Mouse (Mus musculus): ENCODE results near the gene Srm. TPM values are rescaled to one million over a fixed set of nuclear protein-coding genes. Genes with fewer than 3 reads are reported as not detected.
A peak's percentile ranks its signal among the peaks of the same experiment; 100 is the strongest.

The Srm gene
- 242 and 249 TPM in 2 replicates for polyA plus RNA-seq (2015; fragmentation: Nextera tagmentation; extraction: Ambion mirVana)

DNA sequence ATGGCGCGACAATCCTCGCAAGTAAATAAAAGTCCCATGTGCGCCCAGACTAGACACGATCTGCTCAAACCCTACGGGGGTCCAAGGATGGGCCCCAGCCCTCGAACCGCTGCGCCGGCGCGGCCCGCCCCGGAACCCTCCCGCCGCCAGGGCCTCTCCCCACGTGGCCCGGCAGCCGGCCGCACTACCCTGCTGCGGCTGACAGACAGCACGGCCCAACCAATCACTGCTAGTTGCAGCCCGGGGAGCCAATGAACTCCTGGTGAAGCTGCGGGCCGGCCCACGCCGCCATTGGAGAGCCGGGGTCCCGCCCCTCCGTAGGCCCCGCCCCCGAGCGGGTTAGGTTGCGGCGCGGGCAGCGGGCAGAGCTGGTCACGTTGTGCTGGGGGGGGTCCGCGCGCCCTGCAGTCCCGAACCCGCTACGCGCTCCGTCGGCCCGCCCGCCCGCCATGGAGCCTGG lies at the start of gene Srm:
TSS of gene Srm (plus strand) at position 333 of the 460 bp plus-strand sequence.
- under 1% methylated on average over 50 of the region's 50 CpGs for WGBS

GRCm38 (mm10) chr4:148549106-148549505 lies 42.2 kb upstream of the Srm start:
- WGBS = 89% methylated on average over 4 of the region's 4 CpGs
- H3K27me3 ChIP-seq = no peaks in the 10 kb centered on the region
- H3K4me3 ChIP-seq (replicated peaks) = no peak overlapping the region
- no peak for ATAC-seq (ENCODE audit: insufficient number of reproducible peaks, low FRiP score, low TSS enrichment, low read depth)
- no peaks in the 10 kb centered on the region for H3K9me3 ChIP-seq (replicated peaks)
- H3K9ac ChIP-seq = no peak overlapping the region
- H3K4me2 ChIP-seq (replicated peaks) = no peak overlapping the region
- no peak overlapping the region for H3K27ac ChIP-seq (replicated peaks)
- peaks cover 90% of the 10 kb centered on the region for H3K36me3 ChIP-seq
- no peaks in the 10 kb centered on the region for H3K4me1 ChIP-seq

More for the DNA sequence above, at the start of gene Srm:
- Histone ChIP-seq H3K27ac (replicated peaks) (peak within 1 kb of the TSS; percentile 79), H3K9me3 (replicated peaks) (no peaks in the 10 kb centered on the region), H3K27me3 (no peaks in the 10 kb centered on the region), H3K4me1 (peaks cover 25% of the 10 kb centered on the region), H3K4me2 (replicated peaks) (peak within 1 kb of the TSS; percentile 89), H3K36me3 (peaks cover 30% of the 10 kb centered on the region), H3K9ac (peak within 1 kb of the TSS; percentile 83), H3K4me3 (replicated peaks) (peak within 1 kb of the TSS; percentile 99)
- ATAC-seq (ENCODE audit: insufficient number of reproducible peaks, low FRiP score, low TSS enrichment, low read depth) = peak; percentile 100

DNA sequence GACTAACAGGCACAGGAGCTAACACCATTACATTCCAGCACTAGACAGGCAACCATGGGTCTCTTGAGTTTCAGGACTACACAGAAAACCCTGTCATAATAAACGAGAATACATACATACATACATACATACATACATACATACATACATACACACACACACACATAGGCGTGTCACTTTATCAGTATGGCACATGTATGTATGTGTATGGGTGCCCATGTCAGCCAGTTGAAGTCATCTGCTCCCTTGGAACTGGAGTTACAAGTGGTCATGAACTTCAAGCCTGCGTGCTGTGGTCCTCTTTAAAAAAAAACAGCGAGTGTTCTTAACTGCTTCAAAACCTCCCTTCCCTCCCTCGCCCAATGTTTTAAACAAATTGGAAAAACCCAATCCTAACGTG lies 33.5 kb upstream of the Srm start:
- H3K4me2 ChIP-seq (replicated peaks) = peak overlapping the region; percentile 68
- WGBS = 24% methylated on average over 6 of the region's 6 CpGs
- H3K4me3 ChIP-seq (replicated peaks) = peak overlapping the region; percentile 85
- peak overlapping the region; percentile 92 for H3K27ac ChIP-seq (replicated peaks)
- H3K4me1 ChIP-seq = peaks cover 5% of the 10 kb centered on the region; the same call in 1 of the 2 replicates
- H3K27me3 ChIP-seq = no peaks in the 10 kb centered on the region
- peak overlapping the region; percentile 92 for H3K9ac ChIP-seq
- H3K9me3 ChIP-seq (replicated peaks) = no peaks in the 10 kb centered on the region
- H3K36me3 ChIP-seq = peaks cover 68% of the 10 kb centered on the region
- peak; percentile 24; the same call in 1 of the 2 replicates for ATAC-seq (ENCODE audit: insufficient number of reproducible peaks, low FRiP score, low TSS enrichment, low read depth)

GRCm38 (mm10) chr4:148558297-148559000 lies 32.9 kb upstream of the Srm start, which contains the start of gene Exosc10:
Exosc10 (plus strand) TSS chr4:148558429.
- peak; percentile 91 for ATAC-seq (ENCODE audit: insufficient number of reproducible peaks, low FRiP score, low TSS enrichment, low read depth)
- Histone ChIP-seq H3K4me2 (replicated peaks) (peak within 1 kb of the TSS; percentile 68), H3K4me3 (replicated peaks) (peak within 1 kb of the TSS; percentile 85), H3K36me3 (peaks cover 68% of the 10 kb centered on the region), H3K9ac (peak within 1 kb of the TSS; percentile 92), H3K9me3 (replicated peaks) (no peaks in the 10 kb centered on the region), H3K27ac (replicated peaks) (peak within 1 kb of the TSS; percentile 92), H3K4me1 (peaks cover 5% of the 10 kb centered on the region; the same call in 1 of the 2 replicates), H3K27me3 (no peaks in the 10 kb centered on the region)
- WGBS = under 1% methylated on average over 63 of the region's 63 CpGs

DNA sequence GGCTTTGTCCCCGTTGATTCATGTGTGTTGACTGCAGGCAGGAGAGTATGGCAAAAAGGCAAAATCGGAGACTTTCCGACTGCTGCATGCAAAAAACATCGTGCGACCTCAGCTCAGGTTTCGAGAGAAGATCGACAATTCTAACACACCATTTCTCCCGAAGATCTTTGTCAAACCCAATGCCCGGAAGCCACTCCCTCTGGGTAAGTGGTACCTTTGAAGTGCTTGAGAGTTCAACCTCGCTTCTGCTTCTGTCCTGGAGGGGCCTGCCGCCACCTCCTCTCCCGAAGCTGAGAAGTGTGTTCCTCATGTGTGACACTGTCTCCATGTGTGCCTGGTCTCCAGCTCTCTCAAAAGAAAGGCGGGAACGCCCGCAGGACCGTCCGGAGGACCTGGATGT lies 28.6 kb upstream of the Srm start:
- H3K27me3 ChIP-seq = no peaks in the 10 kb centered on the region
- H3K9ac ChIP-seq = no peak overlapping the region
- peaks cover 5% of the 10 kb centered on the region; the same call in 1 of the 2 replicates for H3K4me1 ChIP-seq
- no peak overlapping the region for H3K4me2 ChIP-seq (replicated peaks)
- ATAC-seq (ENCODE audit: insufficient number of reproducible peaks, low FRiP score, low TSS enrichment, low read depth) = no peak
- 92% methylated on average over 17 of the region's 17 CpGs for WGBS
- H3K9me3 ChIP-seq (replicated peaks) = no peaks in the 10 kb centered on the region
- H3K36me3 ChIP-seq = peaks cover 77% of the 10 kb centered on the region
- no peak overlapping the region for H3K27ac ChIP-seq (replicated peaks)
- H3K4me3 ChIP-seq (replicated peaks) = no peak overlapping the region

DNA sequence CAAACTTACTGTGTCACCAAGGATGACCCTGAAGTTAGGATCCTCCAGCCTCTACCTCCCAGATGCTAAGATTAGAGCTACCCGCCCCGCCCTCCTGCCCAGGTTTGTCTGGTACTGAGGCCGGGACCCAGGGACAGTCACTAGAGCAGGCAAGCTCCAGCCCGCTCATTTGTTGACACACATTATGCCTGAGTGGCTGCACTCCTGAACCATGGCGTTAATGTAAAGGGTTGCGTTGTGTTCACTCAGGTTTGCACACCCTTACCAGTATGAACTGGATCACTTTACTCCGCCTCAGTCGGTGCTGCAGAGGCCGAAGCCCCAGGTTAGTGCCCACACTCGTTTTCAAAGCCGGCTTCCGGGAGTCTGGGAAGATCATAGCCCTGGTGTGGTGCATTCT lies 27.7 kb upstream of the Srm start:
- Histone ChIP-seq H3K9ac (no peak overlapping the region), H3K36me3 (peaks cover 86% of the 10 kb centered on the region), H3K27me3 (no peaks in the 10 kb centered on the region), H3K27ac (replicated peaks) (no peak overlapping the region), H3K4me3 (replicated peaks) (no peak overlapping the region), H3K4me2 (replicated peaks) (no peak overlapping the region), H3K9me3 (replicated peaks) (no peaks in the 10 kb centered on the region), H3K4me1 (peaks cover 5% of the 10 kb centered on the region; the same call in 1 of the 2 replicates)
- no peak for ATAC-seq (ENCODE audit: insufficient number of reproducible peaks, low FRiP score, low TSS enrichment, low read depth)
- WGBS = 91% methylated on average over 12 of the region's 12 CpGs

DNA sequence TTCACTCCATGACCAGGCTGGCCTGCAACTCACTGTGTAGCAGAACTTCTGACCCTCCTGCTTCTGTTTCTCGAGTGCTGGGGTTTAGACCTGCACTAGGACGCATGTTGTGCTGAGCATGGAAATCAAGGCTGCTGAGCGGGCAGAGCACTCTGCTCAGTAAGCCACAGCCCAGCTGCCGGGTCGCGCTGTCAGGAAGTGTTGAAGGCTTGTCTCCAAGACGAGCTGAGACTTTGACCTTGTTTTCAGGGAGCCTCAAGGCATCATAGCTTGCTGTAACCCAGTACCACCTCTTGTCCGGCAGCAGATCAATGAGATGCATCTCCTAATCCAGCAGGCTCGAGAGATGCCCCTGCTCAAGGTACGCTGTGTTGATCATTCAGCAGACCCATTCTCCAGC lies 21.2 kb upstream of the Srm start:
- 85% methylated on average over 10 of the region's 10 CpGs for WGBS

DNA sequence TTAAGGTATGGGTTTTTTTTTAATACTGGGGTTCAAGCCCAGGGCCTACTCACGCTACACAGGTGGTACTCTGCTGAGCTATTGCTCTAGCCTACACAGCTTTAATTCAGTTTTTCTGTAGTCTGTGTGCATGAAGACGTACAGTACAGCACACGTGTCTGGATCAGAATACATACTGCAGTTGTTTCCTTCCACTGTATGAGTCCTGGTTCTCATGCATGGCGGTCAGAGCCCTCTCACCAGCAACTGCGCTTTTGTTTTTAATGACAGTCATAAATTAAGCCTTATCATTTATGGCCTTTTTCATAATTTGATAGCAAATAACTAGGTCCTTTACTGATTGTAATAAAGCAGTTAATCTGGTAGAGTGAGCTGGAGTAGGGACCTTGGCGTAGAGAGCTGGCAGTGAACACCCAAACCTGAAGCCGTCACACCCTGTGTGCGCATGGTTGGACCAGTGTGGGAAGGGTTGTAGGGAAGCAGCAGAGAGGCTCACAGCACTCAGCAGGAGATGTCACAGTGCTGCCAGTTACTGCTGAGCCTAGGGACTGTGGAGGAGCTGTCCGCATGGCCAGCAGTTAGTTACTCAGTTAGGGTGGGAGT lies 20.5 kb upstream of the Srm start:
- WGBS = 94% methylated on average over 9 of the region's 9 CpGs
- Histone ChIP-seq H3K27ac (replicated peaks) (no peak overlapping the region), H3K27me3 (no peaks in the 10 kb centered on the region), H3K9ac (no peak overlapping the region), H3K4me1 (no peaks in the 10 kb centered on the region), H3K4me3 (replicated peaks) (no peak overlapping the region), H3K36me3 (peaks cover 98% of the 10 kb centered on the region), H3K4me2 (replicated peaks) (no peak overlapping the region), H3K9me3 (replicated peaks) (no peaks in the 10 kb centered on the region)
- no peak for ATAC-seq (ENCODE audit: insufficient number of reproducible peaks, low FRiP score, low TSS enrichment, low read depth)

More for the DNA sequence above, 21.2 kb upstream of the Srm start:
- ATAC-seq (ENCODE audit: insufficient number of reproducible peaks, low FRiP score, low TSS enrichment, low read depth) = no peak
- Histone ChIP-seq H3K4me2 (replicated peaks) (no peak overlapping the region), H3K36me3 (peaks cover 98% of the 10 kb centered on the region), H3K4me1 (no peaks in the 10 kb centered on the region), H3K9ac (no peak overlapping the region), H3K9me3 (replicated peaks) (no peaks in the 10 kb centered on the region), H3K27me3 (no peaks in the 10 kb centered on the region), H3K27ac (replicated peaks) (no peak overlapping the region), H3K4me3 (replicated peaks) (no peak overlapping the region)

DNA sequence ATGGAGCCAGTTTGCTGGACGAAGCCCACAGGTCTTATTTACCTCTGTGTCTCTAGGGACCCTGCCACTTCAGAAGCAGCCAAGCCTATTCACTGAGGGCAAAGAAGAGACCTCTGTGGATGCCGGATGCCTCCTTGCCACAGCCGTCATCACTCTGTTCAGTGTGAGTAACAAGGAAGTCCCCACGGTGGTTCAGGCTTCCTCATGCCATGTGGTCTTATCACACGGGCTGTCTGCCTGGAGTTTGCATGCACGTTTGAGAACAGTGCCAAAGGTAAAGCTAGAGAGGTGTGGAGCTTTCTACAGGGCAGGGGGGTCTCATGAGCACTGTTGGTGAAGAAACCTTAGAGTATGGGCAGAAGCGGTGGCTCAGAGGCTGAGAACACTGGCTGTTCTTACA lies 18.1 kb upstream of the Srm start:
- Histone ChIP-seq H3K4me3 (replicated peaks) (no peak overlapping the region), H3K4me1 (no peaks in the 10 kb centered on the region), H3K36me3 (peaks cover 97% of the 10 kb centered on the region), H3K9me3 (replicated peaks) (no peaks in the 10 kb centered on the region), H3K27me3 (no peaks in the 10 kb centered on the region), H3K9ac (no peak overlapping the region), H3K4me2 (replicated peaks) (no peak overlapping the region), H3K27ac (replicated peaks) (no peak overlapping the region)
- no peak for ATAC-seq (ENCODE audit: insufficient number of reproducible peaks, low FRiP score, low TSS enrichment, low read depth)
- WGBS = 82% methylated on average over 7 of the region's 7 CpGs

GRCm38 (mm10) chr4:148580765-148581164 lies 10.5 kb upstream of the Srm start:
- Histone ChIP-seq H3K27me3 (no peaks in the 10 kb centered on the region), H3K9me3 (replicated peaks) (no peaks in the 10 kb centered on the region), H3K4me1 (no peaks in the 10 kb centered on the region), H3K27ac (replicated peaks) (no peak overlapping the region), H3K9ac (no peak overlapping the region), H3K36me3 (peaks cover 73% of the 10 kb centered on the region), H3K4me2 (replicated peaks) (no peak overlapping the region), H3K4me3 (replicated peaks) (no peak overlapping the region)
- WGBS = 88% methylated on average over 9 of the region's 9 CpGs
- ATAC-seq (ENCODE audit: insufficient number of reproducible peaks, low FRiP score, low TSS enrichment, low read depth) = no peak

- Histone ChIP-seq H3K36me3 (peaks cover 67% of the 10 kb centered on the region), H3K4me3 (replicated peaks) (no peak overlapping the region), H3K27ac (replicated peaks) (no peak overlapping the region), H3K4me2 (replicated peaks) (no peak overlapping the region), H3K4me1 (no peaks in the 10 kb centered on the region), H3K27me3 (no peaks in the 10 kb centered on the region), H3K9ac (no peak overlapping the region), H3K9me3 (replicated peaks) (no peaks in the 10 kb centered on the region)
- WGBS = 91% methylated on average over 5 of the region's 5 CpGs
- no peak for ATAC-seq (ENCODE audit: insufficient number of reproducible peaks, low FRiP score, low TSS enrichment, low read depth)
Observed at GRCm38 (mm10) chr4:148581422-148581821, 9.9 kb upstream of the Srm start.

Measured in embryonic facial prominence, embryonic 15.5 days (tissue).